Mouse (Mus musculus) kidney, embryonic 15.5 days (tissue): Measurements from ENCODE around the gene AC131692.1. TPM values are rescaled to one million over a fixed set of nuclear protein-coding genes. Genes with fewer than 3 reads are reported as not detected.

Source experiments
- ATAC-seq: fragments of 200-750 bp; cut with Nextera tagmentation; replicated peaks from 2 replicates; pipeline ENCODE4 v1.8.0; 2017; ENCODE audit warnings: moderate TSS enrichment; ENCODE audit not compliant: low FRiP score
- H3K27ac ChIP-seq: fragments of 300-500 bp; sonication (generic); 2 replicates; pipeline ENCODE4 v1.5.1; 2015; ENCODE audit warnings: mild to moderate bottlenecking, inconsistent platforms
- H3K27me3 ChIP-seq: fragments of 300-500 bp; sonication (generic); 2 replicates; pipeline ENCODE4 v1.6.1; 2015; ENCODE audit warnings: inconsistent platforms
- H3K36me3 ChIP-seq: fragments of 300-500 bp; sonication (generic); 2 replicates; pipeline ENCODE4 v1.6.1; 2015; ENCODE audit warnings: inconsistent platforms
- H3K4me1 ChIP-seq: fragments of 300-500 bp; sonication (generic); 2 replicates; pipeline ENCODE4 v1.6.1; 2015; ENCODE audit warnings: inconsistent platforms
- H3K4me2 ChIP-seq: fragments of 300-500 bp; sonication (generic); 2 replicates; pipeline ENCODE4 v1.6.1; 2015; ENCODE audit warnings: moderate library complexity, mild to moderate bottlenecking, inconsistent platforms
- H3K4me3 ChIP-seq: fragments of 300-500 bp; sonication (generic); replicated peaks from 2 replicates; pipeline ENCODE4 v1.5.1; 2015; ENCODE audit warnings: mild to moderate bottlenecking, inconsistent platforms
- H3K9ac ChIP-seq: fragments of 300-500 bp; sonication (generic); 2 replicates; pipeline ENCODE4 v1.6.1; 2015; ENCODE audit warnings: mild to moderate bottlenecking, inconsistent platforms
- H3K9me3 ChIP-seq: fragments of 300-500 bp; sonication (generic); replicated peaks from 2 replicates; pipeline ENCODE4 v1.6.1; 2016; ENCODE audit warnings: inconsistent platforms
- WGBS: fragments of 180-500 bp; shearing (Covaris S2); methylation state at CpG from one replicate; pipeline ENCODE4 v1.1.7; 2015; ENCODE audit warnings: mixed read lengths; 5-methylcytosine and 5-hydroxymethylcytosine counted together
- polyA plus RNA-seq: library from polyadenylated mRNA; unstranded; fragments of >200 nt; fragmentation: Nextera tagmentation; extraction: Ambion mirVana; gene quantifications from 2 replicates; pipeline ENCODE4 v1.2.1, GENCODE M21; 2015

Gene AC131692.1
- polyA plus RNA-seq, 1 experiment from 2014 or later = 0.34 TPM

DNA sequence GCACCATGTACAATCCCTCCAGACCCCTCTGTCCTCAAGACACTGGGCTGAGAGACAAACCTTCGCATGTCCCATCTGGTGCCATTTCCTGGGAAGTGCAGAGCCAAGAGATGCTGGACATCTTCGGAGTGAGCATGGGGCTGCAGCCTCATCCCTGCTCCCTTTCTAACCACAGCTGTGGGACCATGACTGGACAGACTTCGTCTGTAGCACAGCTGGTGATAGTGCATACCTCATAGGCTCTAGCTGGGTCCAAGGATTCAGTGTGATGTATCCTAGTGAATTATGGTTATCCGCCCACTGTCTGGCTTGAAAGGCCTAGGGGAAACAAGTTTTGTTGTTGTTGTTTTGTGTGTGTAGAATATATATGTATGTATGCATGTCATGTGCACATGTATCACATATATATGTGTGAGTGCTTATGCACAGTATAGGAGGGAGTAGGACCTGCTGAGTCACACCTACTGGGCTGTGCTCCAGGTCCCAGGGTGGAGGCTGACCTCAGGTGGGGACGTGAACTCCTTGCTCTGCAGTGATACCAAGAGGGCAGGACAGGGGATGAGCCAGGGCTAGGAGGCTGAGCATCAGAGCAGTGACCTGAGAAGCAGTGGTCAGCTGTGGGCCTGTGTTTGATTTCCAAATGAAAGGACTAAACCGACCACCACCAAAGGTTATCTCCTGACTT lies 8.1 kb downstream of the AC131692.1 start:
- 79% methylated on average over 6 of the region's 6 CpGs for WGBS
- Histone ChIP-seq H3K4me1 (no peaks in the 10 kb centered on the region), H3K9ac (no peak overlapping the region), H3K9me3 (no peaks in the 10 kb centered on the region), H3K36me3 (peaks cover 26% of the 10 kb centered on the region), H3K27ac (no peak overlapping the region), H3K27me3 (no peaks in the 10 kb centered on the region), H3K4me3 (no peak overlapping the region), H3K4me2 (no peak overlapping the region)
- no peak for ATAC-seq

DNA sequence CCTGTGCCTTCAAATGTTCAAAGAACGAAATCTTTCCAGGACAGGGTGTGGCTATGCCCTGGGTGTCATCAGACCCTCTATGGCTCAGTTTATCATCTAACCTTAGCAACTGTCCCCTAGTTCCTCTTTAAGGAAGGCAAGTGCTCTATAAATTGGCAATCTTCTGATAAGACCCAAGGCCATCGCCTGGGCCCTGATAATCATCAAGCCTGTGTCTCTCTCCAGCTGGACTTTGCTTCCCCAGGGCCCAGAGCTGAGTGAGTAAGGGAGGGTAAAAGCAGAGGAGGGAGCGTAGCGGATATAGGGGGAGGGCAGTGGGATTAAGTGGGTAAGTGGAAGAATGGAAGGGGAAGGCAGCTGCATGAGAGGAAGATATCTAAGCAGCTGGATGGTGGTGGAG lies 10.3 kb downstream of the AC131692.1 start:
- H3K27ac ChIP-seq = no peak overlapping the region
- no peaks in the 10 kb centered on the region for H3K27me3 ChIP-seq
- no peaks in the 10 kb centered on the region for H3K9me3 ChIP-seq
- H3K4me3 ChIP-seq = no peak overlapping the region
- H3K36me3 ChIP-seq = peaks cover 7% of the 10 kb centered on the region
- H3K9ac ChIP-seq = no peak overlapping the region; the same call in 1 of the 2 replicates
- no peaks in the 10 kb centered on the region for H3K4me1 ChIP-seq
- no peak for ATAC-seq
- H3K4me2 ChIP-seq = no peak overlapping the region
- 83% methylated on average over 4 of the region's 4 CpGs for WGBS

DNA sequence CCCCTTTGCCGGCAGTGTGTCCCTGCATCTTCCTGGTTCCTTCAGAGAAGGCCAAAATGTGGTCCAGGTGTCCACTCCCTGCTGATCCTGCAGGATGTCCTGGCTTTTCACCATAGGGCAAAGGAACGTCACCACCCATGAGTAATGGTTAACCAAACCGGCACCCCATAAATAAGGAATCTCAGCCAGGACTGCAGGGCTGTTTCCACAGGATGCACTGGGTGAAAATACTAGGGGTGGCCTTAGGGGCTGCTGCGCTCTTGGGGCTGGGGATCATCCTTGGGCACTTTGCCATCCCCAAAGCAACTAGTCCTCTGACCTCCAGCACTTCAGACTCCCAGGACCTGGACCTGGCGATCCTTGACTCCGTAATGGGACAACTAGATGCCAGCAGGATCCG lies 11.4 kb downstream of the AC131692.1 start, which contains the start of gene Naaladl1:
TSS of gene Naaladl1 (plus strand) at position 197 of the 400 bp plus-strand sequence.
- no peaks in the 10 kb centered on the region for H3K36me3 ChIP-seq
- H3K27me3 ChIP-seq = no peaks in the 10 kb centered on the region
- H3K4me1 ChIP-seq = no peaks in the 10 kb centered on the region
- H3K4me2 ChIP-seq = no peak within 1 kb of the TSS
- WGBS = 82% methylated on average over 7 of the region's 7 CpGs
- no peaks in the 10 kb centered on the region for H3K9me3 ChIP-seq
- no peak within 1 kb of the TSS; the same call in 1 of the 2 replicates for H3K9ac ChIP-seq
- no peak within 1 kb of the TSS for H3K27ac ChIP-seq
- no peak for ATAC-seq
- no peak within 1 kb of the TSS for H3K4me3 ChIP-seq

GRCm38 (mm10) chr19:6113116-6113515 lies 18.9 kb downstream of the AC131692.1 start:
- 31% methylated on average over 6 of the region's 6 CpGs for WGBS
- Histone ChIP-seq H3K27me3 (no peaks in the 10 kb centered on the region), H3K9ac (no peak overlapping the region), H3K4me3 (no peak overlapping the region), H3K27ac (no peak overlapping the region), H3K4me1 (peaks cover 14% of the 10 kb centered on the region), H3K36me3 (peaks cover 41% of the 10 kb centered on the region), H3K9me3 (no peaks in the 10 kb centered on the region), H3K4me2 (no peak overlapping the region)
- no peak for ATAC-seq

- peaks cover 22% of the 10 kb centered on the region for H3K4me1 ChIP-seq
- H3K27me3 ChIP-seq = no peaks in the 10 kb centered on the region
- peak overlapping the region; percentile 23; the same call in 1 of the 2 replicates for H3K9ac ChIP-seq
- 88% methylated on average over 15 of the region's 15 CpGs for WGBS
- no peaks in the 10 kb centered on the region for H3K9me3 ChIP-seq
- no peak overlapping the region for H3K27ac ChIP-seq
- peaks cover 48% of the 10 kb centered on the region for H3K36me3 ChIP-seq
- H3K4me2 ChIP-seq = peak overlapping the region; percentile 74
- no peak for ATAC-seq
- no peak overlapping the region; the same call in 1 of the 2 replicates for H3K4me3 ChIP-seq
Observed at GRCm38 (mm10) chr19:6116113-6116850, 22.1 kb downstream of the AC131692.1 start.

- peak overlapping the region; percentile 67 for H3K4me3 ChIP-seq
- no peaks in the 10 kb centered on the region for H3K27me3 ChIP-seq
- peak overlapping the region; percentile 99 for H3K27ac ChIP-seq
- peak overlapping the region; percentile 76 for H3K9ac ChIP-seq
- ATAC-seq = no peak
- peaks cover 48% of the 10 kb centered on the region for H3K36me3 ChIP-seq
- 5% methylated on average over 32 of the region's 32 CpGs for WGBS
- peaks cover 26% of the 10 kb centered on the region for H3K4me1 ChIP-seq
- no peaks in the 10 kb centered on the region for H3K9me3 ChIP-seq
- H3K4me2 ChIP-seq = peak overlapping the region; percentile 74
Observed at GRCm38 (mm10) chr19:6117346-6117985, 23.2 kb downstream of the AC131692.1 start.

- Histone ChIP-seq H3K27me3 (no peaks in the 10 kb centered on the region), H3K9ac (peak within 1 kb of the TSS; percentile 76), H3K4me1 (peaks cover 26% of the 10 kb centered on the region), H3K4me2 (peak within 1 kb of the TSS; percentile 74), H3K27ac (peak within 1 kb of the TSS; percentile 99), H3K36me3 (peaks cover 42% of the 10 kb centered on the region), H3K9me3 (no peaks in the 10 kb centered on the region), H3K4me3 (peak within 1 kb of the TSS; percentile 67)
- under 1% methylated on average over 77 of the region's 77 CpGs for WGBS
- peak; percentile 85 for ATAC-seq
Observed at GRCm38 (mm10) chr19:6117986-6118676, 23.9 kb downstream of the AC131692.1 start, which contains the start of gene Sac3d1. TSS of gene Sac3d1 (minus strand) at chr19:6118650.

GRCm38 (mm10) chr19:6118677-6119185 lies 24.5 kb downstream of the AC131692.1 start:
- Histone ChIP-seq H3K9ac (peak overlapping the region; percentile 76), H3K9me3 (no peaks in the 10 kb centered on the region), H3K4me1 (peaks cover 26% of the 10 kb centered on the region), H3K27me3 (no peaks in the 10 kb centered on the region), H3K4me2 (peak overlapping the region; percentile 74), H3K27ac (peak overlapping the region; percentile 99), H3K36me3 (peaks cover 39% of the 10 kb centered on the region), H3K4me3 (peak overlapping the region; percentile 67)
- peak; percentile 24 for ATAC-seq
- WGBS = 2% methylated on average over 8 of the region's 8 CpGs

- no peaks in the 10 kb centered on the region for H3K27me3 ChIP-seq
- H3K9me3 ChIP-seq = no peaks in the 10 kb centered on the region
- peak overlapping the region; percentile 31 for H3K4me2 ChIP-seq
- H3K27ac ChIP-seq = no peak overlapping the region
- peaks cover 24% of the 10 kb centered on the region for H3K4me1 ChIP-seq
- H3K4me3 ChIP-seq = no peak overlapping the region
- no peak overlapping the region for H3K9ac ChIP-seq
- WGBS = 24% methylated on average over 19 of the region's 19 CpGs
- no peak for ATAC-seq
- H3K36me3 ChIP-seq = peaks cover 9% of the 10 kb centered on the region; the same call in 1 of the 2 replicates
Observed at GRCm38 (mm10) chr19:6121761-6122160, 27.5 kb downstream of the AC131692.1 start.

DNA sequence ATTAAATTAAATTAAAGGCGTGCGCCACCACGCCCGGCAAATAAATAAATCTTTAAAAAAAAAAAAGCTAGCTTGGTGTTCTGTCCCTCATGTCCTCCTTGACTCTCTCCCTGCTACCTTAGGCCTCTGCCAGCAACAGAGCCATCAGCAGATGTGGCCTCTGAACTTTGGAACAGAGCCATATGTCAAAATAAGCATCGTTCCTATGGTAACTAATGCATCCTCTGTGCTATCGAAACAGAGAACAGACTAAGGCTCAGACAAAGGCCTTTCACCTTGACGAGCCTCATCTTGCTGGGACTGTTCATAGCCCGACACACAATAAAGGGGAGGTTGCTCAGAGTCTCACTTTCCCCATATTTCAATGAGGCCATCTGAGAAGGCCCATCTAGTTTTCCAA lies 29.1 kb downstream of the AC131692.1 start:
- no peaks in the 10 kb centered on the region for H3K27me3 ChIP-seq
- no peak for ATAC-seq
- H3K4me3 ChIP-seq = no peak overlapping the region
- no peak overlapping the region for H3K27ac ChIP-seq
- peaks cover 19% of the 10 kb centered on the region for H3K4me1 ChIP-seq
- H3K36me3 ChIP-seq = peaks cover 7% of the 10 kb centered on the region; the same call in 1 of the 2 replicates
- no peak overlapping the region for H3K9ac ChIP-seq
- H3K9me3 ChIP-seq = no peaks in the 10 kb centered on the region
- WGBS = 71% methylated on average over 8 of the region's 8 CpGs
- no peak overlapping the region for H3K4me2 ChIP-seq

DNA sequence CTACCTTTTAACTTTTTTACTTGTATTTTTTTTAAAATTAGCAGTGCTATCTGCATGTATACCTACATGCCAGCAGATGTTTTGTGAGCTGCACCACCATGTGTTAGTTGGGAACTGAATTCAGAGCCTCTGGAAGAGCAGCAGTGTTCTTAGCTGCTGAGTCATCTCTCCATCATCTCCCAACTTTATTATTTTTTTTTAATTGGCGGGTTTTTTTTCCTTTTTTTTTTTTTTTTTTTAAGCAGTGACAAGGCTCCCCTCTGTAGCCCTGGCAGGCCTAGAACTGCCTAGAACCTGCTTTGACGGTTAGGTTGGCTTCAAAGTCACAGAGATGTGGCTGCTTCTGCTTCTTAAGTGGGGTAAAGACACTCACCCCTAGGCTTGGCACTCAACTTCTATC lies 30.7 kb downstream of the AC131692.1 start:
- H3K4me2 ChIP-seq = no peak overlapping the region
- WGBS = 76% methylated on average over 2 of the region's 2 CpGs
- no peaks in the 10 kb centered on the region for H3K9me3 ChIP-seq
- peaks cover 7% of the 10 kb centered on the region; the same call in 1 of the 2 replicates for H3K36me3 ChIP-seq
- H3K4me1 ChIP-seq = peaks cover 15% of the 10 kb centered on the region
- no peak overlapping the region for H3K9ac ChIP-seq
- no peaks in the 10 kb centered on the region for H3K27me3 ChIP-seq
- no peak for ATAC-seq
- H3K27ac ChIP-seq = no peak overlapping the region
- no peak overlapping the region for H3K4me3 ChIP-seq
